Mouse (Mus musculus): ENCODE measurements at regions not wholly inside any gene's neighbourhood (a gene's known extent, or its start where the extent isn't known, plus 50 kb on each side); places are given as distances from the start of the nearest gene placed in this dataset.

- H3K4me2 ChIP-seq (replicated peaks), result no peak overlapping the region
- no peak overlapping the region for H3K4me3 ChIP-seq
- H3K9me3 ChIP-seq, result no peaks in the 10 kb centered on the region
- no peaks in the 10 kb centered on the region for H3K36me3 ChIP-seq
- no peaks in the 10 kb centered on the region for H3K27me3 ChIP-seq
- no peak overlapping the region for H3K27ac ChIP-seq (replicated peaks)
- no peak for ATAC-seq (ENCODE audit: low FRiP score, low read depth)
- WGBS, result 76% methylated on average over 7 of the region's 7 CpGs
- H3K4me1 ChIP-seq, result no peaks in the 10 kb centered on the region
- H3K9ac ChIP-seq (replicated peaks), result no peak overlapping the region
Observed at GRCm38 (mm10) chr9:40598431-40598831, 67.2 kb upstream of the Gramd1b start.

GRCm38 (mm10) chr9:40587421-40587820 lies 56.2 kb upstream of the Gramd1b start:
- no peaks in the 10 kb centered on the region for H3K36me3 ChIP-seq

GRCm38 (mm10) chr9:40586581-40586980 lies 55.4 kb upstream of the Gramd1b start:
- no peak overlapping the region for H3K4me3 ChIP-seq
- no peaks in the 10 kb centered on the region for H3K4me1 ChIP-seq
- H3K27me3 ChIP-seq, result no peaks in the 10 kb centered on the region
- no peaks in the 10 kb centered on the region for H3K9me3 ChIP-seq
- no peak overlapping the region for H3K27ac ChIP-seq (replicated peaks)
- 91% methylated on average over 7 of the region's 7 CpGs for WGBS
- no peak overlapping the region for H3K4me2 ChIP-seq (replicated peaks)
- no peak for ATAC-seq (ENCODE audit: low FRiP score, low read depth)
- no peaks in the 10 kb centered on the region for H3K36me3 ChIP-seq
- H3K9ac ChIP-seq (replicated peaks), result no peak overlapping the region

More at GRCm38 (mm10) chr9:40587421-40587820, 56.2 kb upstream of the Gramd1b start:
- no peaks in the 10 kb centered on the region for H3K27me3 ChIP-seq
- no peak overlapping the region for H3K4me2 ChIP-seq (replicated peaks)
- H3K4me3 ChIP-seq, result no peak overlapping the region
- 73% methylated on average over 2 of the region's 2 CpGs for WGBS
- H3K4me1 ChIP-seq, result no peaks in the 10 kb centered on the region
- no peaks in the 10 kb centered on the region for H3K9me3 ChIP-seq
- no peak overlapping the region for H3K27ac ChIP-seq (replicated peaks)
- ATAC-seq (ENCODE audit: low FRiP score, low read depth), result no peak
- H3K9ac ChIP-seq (replicated peaks), result no peak overlapping the region

- Histone ChIP-seq H3K36me3 (no peaks in the 10 kb centered on the region), H3K27ac (replicated peaks) (no peak overlapping the region), H3K4me3 (no peak overlapping the region), H3K4me2 (replicated peaks) (no peak overlapping the region), H3K4me1 (no peaks in the 10 kb centered on the region), H3K9ac (replicated peaks) (no peak overlapping the region), H3K27me3 (no peaks in the 10 kb centered on the region), H3K9me3 (no peaks in the 10 kb centered on the region)
- ATAC-seq (ENCODE audit: low FRiP score, low read depth), result no peak
- 51% methylated on average over 11 of the region's 11 CpGs for WGBS
Observed at GRCm38 (mm10) chr9:40583554-40583953, 52.4 kb upstream of the Gramd1b start.

GRCm38 (mm10) chr9:40581854-40582253 lies 50.7 kb upstream of the Gramd1b start:
- no peaks in the 10 kb centered on the region for H3K36me3 ChIP-seq
- H3K9ac ChIP-seq (replicated peaks), result no peak overlapping the region
- no peak overlapping the region for H3K4me3 ChIP-seq
- no peaks in the 10 kb centered on the region for H3K27me3 ChIP-seq
- no peak overlapping the region for H3K27ac ChIP-seq (replicated peaks)
- WGBS, result 77% methylated on average over 2 of the region's 2 CpGs
- H3K9me3 ChIP-seq, result no peaks in the 10 kb centered on the region
- no peak for ATAC-seq (ENCODE audit: low FRiP score, low read depth)
- no peak overlapping the region for H3K4me2 ChIP-seq (replicated peaks)
- H3K4me1 ChIP-seq, result no peaks in the 10 kb centered on the region

All from midbrain, embryonic 12.5 days (tissue).